Mouse (Mus musculus) c-Kit-positive CD71-negative TER-119-negative erythroid progenitor cells, embryonic 14.5 days (primary cell): ENCODE results near the gene Polr1d.

Experiments
- DNase-seq: peaks from one replicate; pipeline ENCODE4 v3.0.0-alpha.2; 2013; ENCODE audit warnings: low read depth

Polr1d gene

DNA sequence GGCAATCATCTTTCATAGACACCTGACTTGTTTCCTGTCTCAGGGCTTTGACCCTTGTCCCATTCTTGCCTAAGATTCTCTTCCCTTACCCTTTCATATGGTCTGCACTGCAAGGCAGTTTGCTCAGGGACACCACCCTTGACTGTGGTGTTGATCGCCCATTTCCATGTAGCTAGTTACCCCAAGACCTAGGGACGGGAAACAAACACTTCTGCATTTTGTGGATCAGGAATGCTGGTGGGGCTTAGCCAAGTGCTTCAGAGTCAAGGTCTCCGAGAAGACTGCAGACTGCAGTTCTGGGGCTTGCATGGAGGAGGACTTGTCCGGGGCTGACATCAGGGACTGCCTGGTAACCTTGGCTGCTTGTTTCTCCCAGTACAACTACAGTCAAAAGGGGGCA, 10.0 kb downstream of the Polr1d start:
- no peak for DNase-seq

DNA sequence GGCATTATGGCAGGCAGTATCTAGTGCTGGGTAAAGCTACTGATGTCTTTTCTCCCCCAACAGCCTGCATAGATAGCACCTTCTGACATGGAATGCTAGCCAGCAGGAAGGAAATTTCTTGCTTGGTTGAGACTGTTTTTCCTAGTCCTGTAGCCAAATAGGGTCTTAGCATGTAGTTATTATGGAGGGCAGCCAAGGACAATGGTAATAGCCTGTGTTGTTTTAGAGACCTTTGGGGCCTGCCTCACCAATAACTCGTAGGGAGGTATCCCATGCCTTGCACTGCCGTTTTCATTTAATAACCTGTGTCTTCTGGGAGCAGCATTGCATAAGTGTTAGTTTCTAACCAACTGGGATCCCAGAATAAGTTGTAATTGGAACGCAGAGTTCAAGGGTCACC, 13.0 kb downstream of the Polr1d start:
- no peak for DNase-seq

DNA sequence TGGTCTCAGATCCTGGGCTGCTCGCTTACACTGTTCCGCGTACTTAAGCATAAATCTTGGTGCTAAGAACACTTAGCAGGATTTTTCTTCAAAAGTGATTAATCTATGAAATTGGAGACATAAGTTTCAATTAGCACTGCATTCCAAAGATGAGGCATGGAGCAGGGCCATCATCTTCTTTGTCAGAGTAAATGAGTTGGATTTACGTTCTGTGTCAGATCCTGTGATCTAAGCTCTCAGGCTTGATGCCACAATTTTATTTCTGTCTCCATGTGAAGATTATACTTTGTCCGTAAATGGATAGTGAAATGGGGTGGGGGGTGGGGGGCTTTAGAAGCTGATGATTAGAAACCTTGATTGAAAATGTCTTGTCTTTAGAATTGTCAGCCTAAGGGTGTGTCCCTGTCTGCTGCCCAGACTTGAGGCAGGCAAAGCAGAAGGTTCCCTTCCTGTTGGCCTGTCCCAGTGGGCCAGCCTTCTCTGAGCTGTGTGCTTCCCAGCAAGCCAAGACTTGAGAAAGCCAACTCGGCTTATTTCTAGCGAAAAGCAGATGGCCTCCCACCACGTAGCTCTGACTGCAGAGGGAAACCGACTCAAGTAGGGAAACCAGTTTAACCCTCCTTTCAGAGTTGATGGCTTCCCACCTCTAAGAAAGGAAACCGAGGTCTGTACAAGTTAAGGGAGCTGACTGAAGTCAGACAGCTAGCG, 13.6 kb downstream of the Polr1d start:
- DNase-seq: no peak

DNA sequence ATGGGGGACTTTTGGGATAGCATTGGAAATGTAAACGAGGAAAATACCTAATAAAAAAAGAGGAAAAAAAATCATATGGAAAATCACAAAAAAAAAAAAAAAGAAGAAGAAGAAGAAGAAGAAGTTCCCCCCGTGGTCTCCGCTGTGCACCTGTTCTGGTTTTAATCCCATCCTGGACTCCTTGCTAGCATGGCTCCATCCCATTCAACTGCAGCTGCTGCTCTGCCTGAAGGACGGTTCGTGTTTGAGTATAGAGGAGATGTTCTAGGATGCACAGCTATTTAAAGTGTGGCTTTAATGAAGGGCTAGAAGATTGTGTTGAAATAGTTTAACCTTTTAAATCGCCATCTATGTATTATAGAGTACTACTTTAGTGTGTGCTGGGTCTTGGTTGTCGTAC, 15.6 kb downstream of the Polr1d start:
- no peak for DNase-seq

DNA sequence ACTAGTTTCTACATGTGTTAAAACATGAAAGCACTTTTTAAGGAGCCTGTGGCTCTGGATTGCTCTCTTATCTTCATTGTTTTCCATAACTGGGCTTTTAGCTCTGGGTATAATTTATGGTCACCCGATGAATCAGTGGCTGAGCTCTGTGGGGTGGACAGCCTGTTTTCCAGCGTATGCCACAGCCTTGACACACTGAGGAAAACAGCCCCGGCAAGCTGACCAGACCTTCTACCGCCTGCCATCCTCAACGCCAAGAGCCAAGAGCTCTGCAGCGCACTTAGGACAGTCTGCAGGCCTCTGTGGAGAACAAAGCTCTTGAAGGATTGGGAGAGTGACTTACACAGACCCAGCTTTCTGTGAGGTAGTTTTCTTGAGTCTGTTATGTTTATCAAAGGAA, 17.4 kb downstream of the Polr1d start:
- no peak for DNase-seq

DNA sequence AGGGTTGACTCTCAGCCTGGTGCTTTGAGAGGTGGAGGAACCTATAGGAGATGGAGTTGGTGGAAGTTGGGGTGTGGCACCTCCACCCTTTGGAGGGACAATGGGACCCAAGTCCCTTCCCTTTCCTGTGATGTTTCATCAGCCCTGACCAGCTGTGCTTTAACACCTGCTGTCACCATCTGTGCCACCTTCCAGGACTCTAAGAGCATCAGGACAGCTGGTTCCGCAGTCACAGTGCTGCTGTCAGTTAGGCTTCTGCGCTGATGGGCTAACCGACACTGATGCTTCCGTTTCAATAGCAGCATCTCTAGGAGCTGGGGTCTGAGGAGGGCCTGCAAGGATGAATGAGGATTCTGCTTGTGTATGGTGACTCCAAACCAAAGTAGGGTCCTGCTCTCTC, 19.7 kb downstream of the Polr1d start:
- no peak for DNase-seq

DNA sequence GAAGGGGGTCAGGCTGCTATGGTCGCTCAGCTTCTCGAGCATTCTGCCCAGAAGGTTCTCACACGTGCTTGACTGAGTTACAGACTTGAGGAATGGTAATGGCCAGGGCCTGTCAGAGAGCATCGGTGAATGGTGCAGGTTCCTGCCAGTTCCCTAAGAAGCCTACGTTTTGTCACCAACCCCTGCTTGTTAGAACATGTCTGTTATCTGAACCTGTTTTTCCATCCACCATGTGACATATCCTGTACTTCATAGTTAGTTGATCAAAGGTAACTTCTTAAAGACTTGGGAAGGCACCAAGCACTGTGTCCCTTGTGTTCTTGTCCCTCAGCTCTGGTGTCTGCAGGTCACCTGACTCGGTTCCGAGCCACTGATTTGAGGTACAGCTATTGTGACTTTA, 21.8 kb downstream of the Polr1d start:
- DNase-seq: no peak

DNA sequence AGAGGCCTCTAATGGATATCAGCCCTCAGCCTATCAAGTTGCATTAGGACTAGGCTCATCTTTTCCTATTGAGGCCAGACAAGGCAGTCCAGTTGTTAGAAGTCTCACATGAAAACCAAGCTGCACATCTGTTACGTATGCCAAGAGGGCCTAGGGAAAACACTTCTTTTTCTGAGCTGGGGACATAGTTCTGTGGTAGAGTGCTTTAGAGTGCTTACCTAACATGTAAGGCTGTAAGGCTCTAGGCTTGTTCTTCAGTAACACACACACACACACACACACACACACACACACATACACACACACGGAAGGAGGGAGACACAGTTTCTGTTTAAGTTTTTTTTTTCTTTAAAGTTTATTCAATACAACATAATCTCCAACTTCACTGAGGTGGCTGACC, 23.3 kb downstream of the Polr1d start:
- no peak for DNase-seq

DNA sequence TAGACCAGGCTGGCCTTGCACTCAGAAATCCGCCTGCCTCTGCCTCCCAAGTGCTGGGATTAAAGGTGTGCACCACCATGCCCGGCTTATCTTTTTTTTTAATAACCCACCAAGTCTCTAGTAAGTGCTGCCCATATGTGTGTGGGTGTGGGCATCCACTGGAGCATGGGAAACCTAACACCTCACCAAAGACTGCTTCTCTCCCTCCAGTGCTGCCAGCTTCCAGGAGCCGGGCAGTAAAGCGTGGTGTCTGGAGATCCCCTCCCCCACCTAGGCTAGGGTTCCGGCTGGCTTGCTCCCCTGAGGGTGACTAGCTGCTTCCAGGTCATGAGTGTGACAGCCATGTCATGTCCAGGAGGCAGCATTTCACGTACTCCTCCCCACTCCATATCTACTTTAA, 25.4 kb downstream of the Polr1d start:
- no peak for DNase-seq

DNA sequence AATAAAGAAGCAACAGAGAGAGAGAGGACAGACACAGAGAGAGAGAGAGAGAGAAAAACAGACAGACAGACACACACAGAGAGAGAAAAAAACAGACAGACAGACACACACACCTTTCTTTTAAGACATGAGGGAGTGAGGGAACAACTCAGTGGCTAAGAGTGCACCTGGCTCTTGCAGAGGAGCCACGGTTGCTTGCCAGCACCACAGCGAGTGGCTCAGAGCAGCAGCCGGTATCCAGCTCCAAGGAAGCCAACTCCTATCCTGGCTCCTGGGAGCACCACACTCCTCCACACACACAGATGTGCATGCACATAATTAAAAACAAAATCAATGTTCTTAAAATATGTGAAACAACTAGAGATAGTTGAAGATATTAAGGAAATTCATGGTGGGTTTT, 30.4 kb downstream of the Polr1d start:
- no peak for DNase-seq

DNA sequence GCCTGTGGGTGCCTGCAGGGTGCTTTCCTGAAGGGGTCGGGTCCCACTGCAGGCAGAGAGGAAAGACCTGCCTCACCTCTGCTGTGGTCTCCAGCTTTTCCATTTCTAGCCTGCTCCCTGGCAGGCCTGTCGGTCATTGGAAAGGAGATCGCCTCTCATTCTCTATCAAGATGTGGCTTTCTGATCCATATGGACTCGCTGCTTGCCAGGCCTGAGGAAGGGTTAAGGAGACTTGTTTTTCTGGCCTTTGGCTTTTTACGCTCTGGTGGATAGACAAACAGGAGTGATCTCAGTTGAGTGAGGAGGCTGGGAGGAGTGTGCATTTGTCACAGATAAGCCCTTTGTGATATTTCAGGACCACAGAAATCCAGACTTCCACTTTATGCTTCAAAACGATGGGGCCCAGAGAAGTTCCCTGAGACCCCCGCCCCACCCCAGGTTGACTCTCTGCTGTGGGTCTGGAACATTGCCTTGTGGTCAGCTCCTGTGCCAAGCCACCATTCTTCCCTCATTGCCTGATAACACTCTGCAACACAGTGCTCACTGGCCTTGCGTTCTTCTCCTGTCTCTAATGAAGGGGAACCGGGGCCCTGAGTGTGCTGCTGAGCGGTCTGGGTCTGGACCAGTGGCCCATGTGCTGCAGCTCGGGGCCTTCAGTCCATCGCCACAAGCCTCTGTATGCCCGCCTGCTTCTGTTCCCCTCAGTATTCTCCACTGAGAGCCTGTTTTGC, 32.2 kb downstream of the Polr1d start:
- DNase-seq: no peak

DNA sequence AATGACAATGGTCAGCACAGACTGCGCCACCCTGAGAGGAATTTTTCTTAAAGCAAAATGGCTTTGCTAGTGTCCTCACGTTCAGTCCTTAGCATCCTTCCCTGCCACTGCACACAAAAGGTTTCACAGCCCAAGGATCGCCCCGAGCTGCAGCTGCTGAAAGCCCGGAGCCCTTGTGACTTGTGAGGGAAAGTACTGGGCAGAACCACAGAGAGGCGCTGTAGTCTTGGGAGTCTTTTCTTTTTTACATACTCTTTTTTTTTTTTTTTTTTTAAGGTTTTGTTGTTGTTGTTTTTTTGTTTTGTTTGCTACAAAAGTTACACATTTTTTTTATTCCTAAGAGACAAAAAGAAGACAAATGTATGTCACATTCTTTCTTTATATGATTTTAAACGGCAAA, 37.9 kb downstream of the Polr1d start:
- no peak for DNase-seq

DNA sequence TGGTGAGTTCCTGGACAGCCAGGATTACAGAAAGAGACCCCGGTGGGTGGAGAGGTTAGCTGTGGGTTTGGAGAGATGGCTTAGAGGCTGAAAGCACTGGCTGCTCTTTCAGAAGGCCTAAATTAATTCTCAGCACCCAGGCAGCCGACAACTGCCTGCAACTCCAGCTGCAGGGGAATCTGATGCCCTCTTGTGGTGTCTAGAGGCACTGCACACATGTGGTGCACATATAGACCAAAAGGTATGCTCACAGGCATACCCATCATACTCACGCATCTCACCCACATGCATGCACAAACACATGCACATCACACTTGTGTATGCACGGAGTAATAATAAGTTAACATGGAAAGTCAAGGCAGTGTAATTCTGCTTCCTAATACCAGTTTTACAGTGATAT, 38.8 kb downstream of the Polr1d start:
- no peak for DNase-seq

DNA sequence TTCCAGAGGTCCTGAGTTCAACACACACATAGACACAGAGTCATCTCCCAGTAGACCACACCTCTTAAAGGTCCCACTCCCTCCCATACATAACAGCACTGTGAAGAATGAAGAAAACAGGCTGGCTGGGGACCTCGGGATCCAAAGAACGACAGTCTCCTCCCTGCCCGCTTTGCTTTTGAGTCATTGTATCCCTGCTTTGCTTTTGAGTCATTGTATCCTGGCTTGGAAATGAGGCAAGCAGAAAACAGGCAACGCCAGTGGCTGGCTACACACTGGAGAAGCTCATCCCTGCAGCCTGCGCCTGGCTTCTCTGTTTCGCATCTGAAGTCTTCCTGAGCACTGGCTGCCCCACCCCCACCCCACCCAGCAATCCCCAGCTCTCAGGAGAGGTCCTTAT, 40.2 kb downstream of the Polr1d start:
- no peak for DNase-seq

DNA sequence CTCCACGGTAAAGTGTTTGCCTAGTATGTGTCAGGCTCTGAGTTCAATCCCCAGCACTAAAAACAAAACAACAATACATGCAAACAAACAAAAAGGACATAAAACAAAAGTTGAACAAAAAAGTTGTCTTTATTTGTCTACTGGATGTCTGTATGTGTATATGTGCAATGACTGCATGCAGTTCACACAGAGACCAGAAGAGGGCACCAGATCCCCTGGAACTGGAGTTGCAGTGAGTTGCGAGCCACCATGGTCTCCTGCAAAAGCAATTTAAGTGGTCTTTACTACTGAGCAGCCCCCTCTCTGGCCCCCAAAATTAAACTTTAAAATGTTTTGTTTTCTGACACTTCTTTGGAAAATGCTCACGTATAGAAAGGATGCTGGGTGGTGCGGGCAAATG, 44.3 kb downstream of the Polr1d start:
- DNase-seq: no peak

DNA sequence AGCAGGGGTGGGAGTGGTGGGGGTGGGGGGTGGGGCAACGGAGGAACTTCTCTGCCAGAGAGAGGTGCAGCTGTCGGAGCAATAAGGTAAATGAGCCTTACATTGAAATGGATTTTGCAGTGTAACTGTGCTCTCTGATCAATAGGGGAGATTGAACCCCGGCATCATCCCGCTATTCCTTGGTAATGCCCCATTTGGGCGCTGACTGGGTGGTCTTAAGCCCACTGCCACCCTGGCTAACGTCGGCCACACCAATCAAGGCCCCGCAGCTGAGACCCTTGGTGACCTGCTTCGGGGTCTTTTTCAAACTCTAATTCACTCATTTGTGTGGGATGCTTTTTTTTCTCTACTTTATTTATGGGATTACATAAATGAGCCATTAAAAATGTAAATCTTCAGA, 47.9 kb downstream of the Polr1d start:
- DNase-seq: no peak

DNA sequence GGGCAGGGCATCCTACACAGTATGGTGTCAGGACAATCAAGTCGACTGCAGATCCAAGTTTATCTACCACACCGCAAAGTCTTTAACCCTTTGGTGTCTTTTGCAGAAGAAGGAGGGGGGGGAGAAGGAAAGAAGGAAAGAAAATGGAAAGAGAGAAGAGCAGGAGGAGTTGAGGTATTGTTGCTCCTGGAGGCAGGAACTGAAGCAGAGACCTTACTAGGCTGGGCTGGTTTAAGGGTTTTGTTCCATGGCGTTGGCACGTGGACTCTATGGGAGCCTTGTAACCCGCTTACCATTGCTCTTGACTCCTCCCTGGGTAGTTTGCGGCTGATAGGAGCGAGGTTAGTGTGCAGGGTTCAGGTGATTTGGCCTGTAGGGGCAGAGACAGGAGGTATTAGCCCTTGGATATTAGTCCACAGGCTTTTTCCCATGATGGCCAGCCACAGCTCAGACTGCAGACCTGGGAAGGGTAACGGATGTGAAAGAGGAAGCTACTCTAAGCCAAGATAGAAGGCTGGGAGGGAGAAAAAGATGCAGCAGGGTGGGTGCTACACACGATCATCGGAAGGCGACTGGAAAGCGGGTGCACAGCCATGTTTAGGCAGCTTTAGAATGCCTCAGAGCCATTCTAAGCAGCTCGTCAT, 48.8 kb downstream of the Polr1d start:
- no peak for DNase-seq

DNA sequence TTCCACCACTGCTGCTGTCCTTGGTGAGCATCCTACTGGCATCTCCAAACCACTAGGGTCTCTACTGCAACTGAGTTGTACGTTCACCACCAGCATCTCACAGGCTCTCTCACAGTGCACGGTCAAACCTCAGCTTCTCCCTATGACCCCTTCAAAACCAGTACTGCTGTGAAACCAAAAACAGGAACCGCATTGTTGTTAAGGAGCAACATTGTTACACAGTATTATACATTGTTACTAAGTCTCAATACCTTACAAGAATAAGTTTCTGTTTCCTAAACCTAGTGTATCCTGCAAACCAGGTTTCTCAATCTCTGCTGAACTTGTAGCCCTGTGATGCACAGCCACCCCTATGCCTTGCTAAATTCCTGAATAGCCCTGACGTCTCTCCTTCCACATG, 51.0 kb downstream of the Polr1d start:
- DNase-seq: no peak

DNA sequence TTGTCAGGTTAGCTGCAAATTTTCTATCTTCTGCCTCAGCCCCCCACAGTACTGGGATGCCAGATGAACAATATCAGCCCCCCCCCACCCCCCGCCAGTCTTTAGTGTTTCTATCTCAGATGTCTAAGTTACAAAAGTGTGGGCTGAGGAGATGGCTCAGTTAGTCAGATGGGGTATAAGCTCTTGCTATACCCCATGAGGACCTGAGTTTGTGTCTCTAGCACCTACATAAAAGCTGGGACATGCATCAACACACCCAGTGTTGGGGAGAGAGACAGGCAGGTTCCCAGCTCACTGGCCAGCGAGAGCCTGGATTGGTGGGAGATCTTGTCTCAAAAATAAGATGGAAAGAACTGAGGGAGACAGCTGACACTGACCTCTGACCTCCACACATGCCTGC, 52.6 kb downstream of the Polr1d start:
- DNase-seq: no peak

DNA sequence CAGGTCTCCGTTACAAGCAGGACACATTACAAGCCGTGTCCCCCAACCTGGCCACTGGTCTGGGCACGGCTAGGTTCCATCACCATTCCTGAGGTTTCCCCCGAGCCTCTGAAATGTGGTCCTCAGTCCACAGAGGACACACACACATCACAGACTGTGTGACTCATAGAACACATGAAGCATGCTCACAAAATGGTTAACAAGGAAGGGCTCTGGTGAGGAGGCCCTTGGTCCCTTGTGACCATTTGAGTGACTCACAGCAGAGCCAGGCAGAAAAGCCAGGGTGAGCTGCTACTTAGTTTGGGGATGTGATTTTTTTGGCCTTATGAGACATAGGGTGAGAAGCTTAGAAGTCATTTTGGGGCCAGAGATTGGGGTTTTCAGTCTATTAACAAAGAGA, 55.1 kb downstream of the Polr1d start:
- no peak for DNase-seq

DNA sequence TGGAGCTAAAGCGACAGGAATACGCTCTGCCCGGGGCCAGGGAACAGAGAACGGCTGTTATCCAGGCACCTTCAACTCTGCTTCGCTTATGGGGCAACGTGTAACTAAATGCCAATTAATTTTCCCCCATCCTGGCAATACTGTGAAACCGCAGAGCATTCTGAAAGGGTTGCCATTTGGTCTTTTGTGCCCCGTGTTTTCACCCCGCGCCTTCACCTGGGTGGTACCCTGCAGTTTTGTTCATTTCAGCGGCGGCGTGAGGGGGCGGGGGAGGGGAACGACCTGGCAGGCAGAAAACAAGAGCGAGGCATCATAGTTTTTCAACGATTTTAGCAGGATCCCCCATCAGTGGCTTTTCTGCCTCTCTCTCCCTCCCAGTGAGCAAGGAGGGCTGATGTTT, 56.8 kb downstream of the Polr1d start:
- DNase-seq: no peak

DNA sequence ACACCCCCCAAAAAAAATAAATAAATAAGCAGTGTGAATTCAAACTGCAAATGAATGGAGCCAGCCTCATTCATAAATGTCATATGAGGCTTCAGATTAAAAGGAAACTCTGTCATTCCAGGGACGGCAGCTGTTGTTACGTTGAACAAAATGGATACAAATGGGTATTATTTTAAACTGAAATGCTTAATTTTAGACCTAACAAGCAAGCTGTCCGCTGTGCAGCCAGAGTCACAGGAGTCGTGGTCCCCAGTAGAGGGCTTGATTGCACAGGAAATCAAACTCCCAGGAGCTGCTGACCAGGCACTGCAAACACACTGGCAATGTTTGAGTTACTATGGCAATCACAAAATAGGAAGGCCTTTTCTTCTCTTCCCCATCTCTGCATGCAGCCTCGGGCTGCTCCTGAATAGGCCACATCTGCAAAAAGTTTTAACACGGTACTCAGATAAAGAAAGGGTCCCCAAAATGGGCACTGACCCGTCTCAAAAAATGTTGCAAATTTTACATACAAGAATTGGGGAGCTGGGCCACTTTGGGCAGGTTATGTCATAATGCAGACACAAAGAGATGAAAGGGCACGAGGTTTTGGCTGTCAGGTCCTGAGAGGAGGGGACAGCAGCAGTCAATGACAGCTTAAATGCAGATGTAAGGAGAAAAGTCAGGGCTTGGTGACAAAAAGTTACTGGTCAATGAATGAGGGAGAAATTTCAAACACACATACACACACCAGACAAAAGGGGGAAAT, 57.7 kb downstream of the Polr1d start:
- no peak for DNase-seq

DNA sequence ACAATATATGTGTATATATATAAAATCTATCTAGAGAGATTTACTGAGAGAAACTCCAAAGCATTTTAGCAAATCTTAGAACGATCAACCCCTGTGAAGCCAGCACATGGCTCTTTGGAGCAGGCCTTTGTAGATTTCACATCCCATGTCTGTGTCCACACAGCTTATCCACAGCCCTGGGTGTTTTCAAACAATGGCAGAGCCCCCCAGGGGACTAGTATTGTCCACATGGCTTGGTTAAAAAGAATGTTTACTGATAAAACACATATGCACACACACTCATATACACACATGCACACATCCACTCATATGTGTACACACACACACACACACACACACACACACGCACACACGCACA, 58.2 kb downstream of the Polr1d start:
- DNase-seq: no peak
